ENCODE assay signal across 8 mouse cellular contexts in genomic region chr4:135203806-135204560, GRCm38 (mm10).
A peak's percentile ranks its signal among the peaks of the same experiment; 100 is the strongest.
DNase-seq lines count a peak whose midpoint lies in the region; ATAC-seq and TF ChIP-seq lines count a peak whose summit lies in the region.

No protein-coding gene starts in this region.

- DNase-seq in lung, embryonic 14.5 days = peak; percentile 30
- DNase-seq in lung, postnatal 25 days (ENCODE audit: low spot score) = no peak
- DNase-seq in embryonic facial prominence, embryonic 14.5 days (ENCODE audit: low spot score) = no peak
- DNase-seq in limb, embryonic 10.5 days (ENCODE audit: low spot score) = peak; percentile 35
- no peak for DNase-seq in gastrocnemius, postnatal 4 days (ENCODE audit: low spot score in 2 of 2)
- no peak for DNase-seq in right cerebral cortex, adult 18-20 months
- DNase-seq in gastrocnemius, adult 8-10 months (ENCODE audit: low spot score in 2 of 2) = no peak

- no peaks in the 10 kb centered on the region; the same call in 1 of the 2 replicates for H3K4me1 ChIP-seq in lung, embryonic 14.5 days (ENCODE audit: insufficient read depth)
- H3K4me1 ChIP-seq in embryonic facial prominence, embryonic 14.5 days (ENCODE audit: control insufficient read depth, insufficient read depth, low read length) = 0 out of 2 replicates have a peak, but pooled peaks cover 5% of the 10 kb centered on the region
- peaks cover 21% of the 10 kb centered on the region for H3K4me1 ChIP-seq in limb, embryonic 10.5 days
- 0 out of 2 replicates have a peak, but pooled peaks cover 8% of the 10 kb centered on the region for H3K4me1 ChIP-seq in neural tube, embryonic 14.5 days (ENCODE audit: control insufficient read depth, insufficient read depth, low read length)

- no peaks in the 10 kb centered on the region for H3K36me3 ChIP-seq in lung, embryonic 14.5 days (ENCODE audit: insufficient read depth)
- H3K36me3 ChIP-seq in embryonic facial prominence, embryonic 14.5 days (ENCODE audit: control insufficient read depth, insufficient read depth, low read length) = no peaks in the 10 kb centered on the region
- no peaks in the 10 kb centered on the region for H3K36me3 ChIP-seq in limb, embryonic 10.5 days
- no peaks in the 10 kb centered on the region for H3K36me3 ChIP-seq in neural tube, embryonic 14.5 days (ENCODE audit: control insufficient read depth, insufficient read depth, low read length)

- H3K27me3 ChIP-seq in lung, embryonic 14.5 days (ENCODE audit: insufficient read depth, low read length) = peaks cover 15% of the 10 kb centered on the region
- H3K27me3 ChIP-seq in embryonic facial prominence, embryonic 14.5 days (replicated peaks; ENCODE audit: control insufficient read depth, insufficient read depth, low read length) = peaks cover 30% of the 10 kb centered on the region
- H3K27me3 ChIP-seq in limb, embryonic 10.5 days (ENCODE audit: low read depth, poor library complexity, severe bottlenecking) = peaks cover 54% of the 10 kb centered on the region
- H3K27me3 ChIP-seq in neural tube, embryonic 14.5 days (ENCODE audit: control insufficient read depth, insufficient read depth, low read length) = peaks cover 10% of the 10 kb centered on the region

- peak overlapping the region; percentile 33 for H3K4me3 ChIP-seq in lung, embryonic 14.5 days (ENCODE audit: low read depth, low read length)
- H3K4me3 ChIP-seq in embryonic facial prominence, embryonic 14.5 days (ENCODE audit: low read depth, low read length) = peak overlapping the region; percentile 29
- peak overlapping the region; percentile 40 for H3K4me3 ChIP-seq in limb, embryonic 10.5 days
- H3K4me3 ChIP-seq in neural tube, embryonic 14.5 days (ENCODE audit: low read depth, low read length) = no peak overlapping the region

- H3K27ac ChIP-seq in lung, embryonic 14.5 days (ENCODE audit: low read depth) = no peak overlapping the region
- H3K27ac ChIP-seq in embryonic facial prominence, embryonic 14.5 days (replicated peaks; ENCODE audit: low read depth, low read length) = no peak overlapping the region
- 0 out of 2 replicates have a peak overlapping the region, but pooled peaks have one; percentile 6 for H3K27ac ChIP-seq in limb, embryonic 10.5 days
- no peak overlapping the region for H3K27ac ChIP-seq in neural tube, embryonic 14.5 days (ENCODE audit: low read depth, low read length)

- no peak for ATAC-seq in lung, embryonic 14.5 days (ENCODE audit: insufficient read depth)
- ATAC-seq in embryonic facial prominence, embryonic 14.5 days (ENCODE audit: low read depth) = no peak
- no peak for ATAC-seq in neural tube, embryonic 14.5 days (ENCODE audit: low read depth)

- H3K4me2 ChIP-seq in lung, embryonic 14.5 days = peak overlapping the region; percentile 72
- H3K4me2 ChIP-seq in embryonic facial prominence, embryonic 14.5 days (ENCODE audit: low read depth, low read length) = peak overlapping the region; percentile 64
- peak overlapping the region; percentile 38 for H3K4me2 ChIP-seq in neural tube, embryonic 14.5 days (ENCODE audit: low read depth, low read length)

- H3K9me3 ChIP-seq in lung, embryonic 14.5 days (ENCODE audit: low read depth, low read length) = no peaks in the 10 kb centered on the region
- H3K9me3 ChIP-seq in embryonic facial prominence, embryonic 14.5 days (ENCODE audit: control insufficient read depth, low read length) = no peaks in the 10 kb centered on the region
- H3K9me3 ChIP-seq in limb, embryonic 10.5 days (replicated peaks) = no peaks in the 10 kb centered on the region
- H3K9me3 ChIP-seq in neural tube, embryonic 14.5 days (ENCODE audit: control insufficient read depth, low read length) = no peaks in the 10 kb centered on the region

- TF ChIP-seq CTCF in lung, embryonic 14.5 days (IDR thresholded peaks at IDR 0.05; ENCODE audit: low read depth) = no peak

- 9% methylated on average over 17 of the region's 17 CpGs for WGBS in lung, embryonic 14.5 days
- WGBS in embryonic facial prominence, embryonic 14.5 days = 15% methylated on average over 17 of the region's 17 CpGs
- WGBS in limb, embryonic 10.5 days = 17% methylated on average over 17 of the region's 17 CpGs
- WGBS in neural tube, embryonic 14.5 days = 16% methylated on average over 17 of the region's 17 CpGs

- no peak overlapping the region for H3K9ac ChIP-seq in lung, embryonic 14.5 days
- H3K9ac ChIP-seq in embryonic facial prominence, embryonic 14.5 days (ENCODE audit: low read depth, low read length) = peak overlapping the region; percentile 37; the same call in 1 of the 2 replicates
- H3K9ac ChIP-seq in neural tube, embryonic 14.5 days (replicated peaks; ENCODE audit: low read depth, low read length) = no peak overlapping the region

Comparison
In these comparisons a context has a peak if more than half of its experiments do, and no peak if none do; other contexts are left out.
1. DNase-seq: peak in lung, embryonic 14.5 days (single experiment) and limb, embryonic 10.5 days (single experiment); none in lung, postnatal 25 days (single experiment), embryonic facial prominence, embryonic 14.5 days (single experiment), gastrocnemius, postnatal 4 days (0 of 2), right cerebral cortex, adult 18-20 months (single experiment) and gastrocnemius, adult 8-10 months (0 of 2).
2. Peak in every context shown above with its lines, with median percentiles within 50 percentile points of each other: H3K4me2 ChIP-seq.